Mouse (Mus musculus) brown adipose tissue, adult 24 weeks (tissue): ENCODE measurements around the gene Ptpn6. TPM values are rescaled to one million over a fixed set of nuclear protein-coding genes. Genes with fewer than 3 reads are reported as not detected.
"Not testable (repeated sequence)": the region's sequence is repeated elsewhere in the genome, so short reads cannot be mapped to it uniquely, and the experiment has no call there.

Source experiments
- H3K27ac ChIP-seq: fragments of 200-500 bp; replicated peaks from 2 replicates; pipeline ENCODE4 v1.5.1; 2012; ENCODE audit warnings: low read depth, mild to moderate bottlenecking, low read length
- H3K4me1 ChIP-seq: fragments of 200-500 bp; 2 replicates; pipeline ENCODE4 v1.6.1; 2012; ENCODE audit warnings: low read length, mixed read lengths; ENCODE audit not compliant: control insufficient read depth, insufficient read depth, insufficient read length
- H3K4me3 ChIP-seq: fragments of 200-500 bp; 2 replicates; pipeline ENCODE4 v1.5.1; 2012; ENCODE audit warnings: low read depth, mild to moderate bottlenecking, low read length, moderate library complexity; ENCODE audit not compliant: insufficient read depth
- polyA plus RNA-seq: library from polyadenylated mRNA; stranded (reverse); fragments of >200 nt; gene quantifications from 2 replicates; pipeline ENCODE4 v1.2.4, GENCODE M21; 2012; ENCODE audit not compliant: missing spikeins, insufficient read depth, insufficient read length

Gene Ptpn6
- polyA plus RNA-seq, 1 experiment, result 13.5 TPM

DNA sequence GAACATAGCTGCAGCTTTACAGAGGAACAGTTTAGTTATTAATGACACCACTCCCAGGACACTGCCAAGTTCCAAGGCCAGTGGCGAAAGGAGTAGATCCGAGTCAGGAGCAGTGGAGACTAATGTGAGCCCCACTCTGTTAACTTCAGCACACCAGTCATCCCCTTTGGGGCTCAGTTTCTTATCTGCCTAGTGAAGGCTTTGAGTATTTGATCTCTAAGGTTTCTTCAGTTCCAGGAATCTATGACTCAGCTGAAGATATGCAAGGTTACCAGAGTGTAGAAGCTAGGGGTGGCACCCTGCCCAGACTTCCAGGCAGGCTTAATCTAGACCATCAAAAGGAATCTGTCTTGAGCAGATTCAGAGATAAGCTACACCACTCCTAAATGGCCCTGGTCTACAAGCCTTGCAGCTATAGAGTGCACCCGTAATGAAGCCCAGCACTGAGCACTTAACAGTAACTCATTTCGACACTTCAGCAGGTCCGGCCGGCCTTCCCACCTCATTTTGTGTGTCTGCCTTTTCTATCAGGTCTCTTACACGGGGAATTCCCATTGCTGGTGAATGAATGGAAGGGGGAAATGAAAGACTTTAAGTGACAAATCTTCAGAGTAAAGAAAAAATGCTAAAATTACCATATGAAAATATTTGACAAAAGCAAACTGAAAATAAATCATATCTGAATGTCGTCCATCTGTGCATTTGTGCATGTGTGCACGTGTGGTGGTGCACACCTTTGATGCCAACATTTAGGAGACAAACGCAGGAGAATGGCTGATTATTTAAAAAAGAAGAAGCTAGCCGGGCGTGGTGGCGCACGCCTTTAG lies 54.7 kb downstream of the Ptpn6 start:
- no peak overlapping the region for H3K27ac ChIP-seq
- peaks cover 2% of the 10 kb centered on the region for H3K4me1 ChIP-seq
- no peak overlapping the region for H3K4me3 ChIP-seq

GRCm38 (mm10) chr6:124682291-124682690 lies 56.2 kb downstream of the Ptpn6 start:
- H3K4me3 ChIP-seq, H3K4me1 ChIP-seq, H3K27ac ChIP-seq: not testable (repeated sequence)

- Histone ChIP-seq H3K4me3 (no peak overlapping the region), H3K27ac (no peak overlapping the region), H3K4me1 (peaks cover 2% of the 10 kb centered on the region)
Observed at GRCm38 (mm10) chr6:124679486-124679885, 59.0 kb downstream of the Ptpn6 start.

DNA sequence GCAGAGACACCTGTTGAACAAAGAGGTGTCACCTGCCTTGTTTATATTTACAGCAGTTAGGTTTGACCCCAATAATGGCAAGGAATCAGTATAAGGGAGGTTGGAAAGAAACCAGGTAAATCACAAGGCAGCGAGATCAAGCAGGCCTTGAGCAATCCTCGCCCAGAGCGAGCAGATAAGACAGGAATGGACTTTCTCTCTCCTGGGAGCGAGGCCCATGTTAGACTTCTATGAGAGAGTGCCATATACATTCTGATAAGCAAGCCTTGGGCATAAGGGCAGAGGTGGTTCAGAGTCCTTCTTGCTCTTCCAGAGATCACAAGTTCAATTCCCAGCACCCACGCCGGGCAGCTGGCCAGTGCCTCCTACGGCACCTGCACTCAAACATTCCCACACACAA lies 59.7 kb downstream of the Ptpn6 start:
- Histone ChIP-seq H3K27ac (no peak overlapping the region), H3K4me1 (peaks cover under 1% of the 10 kb centered on the region)

GRCm38 (mm10) chr6:124676171-124676570 lies 62.3 kb downstream of the Ptpn6 start:
- Histone ChIP-seq H3K4me3 (no peak overlapping the region), H3K27ac (no peak overlapping the region), H3K4me1 (peaks cover 2% of the 10 kb centered on the region; the same call in 1 of the 2 replicates)

More for the DNA sequence above, 59.7 kb downstream of the Ptpn6 start:
- no peak overlapping the region for H3K4me3 ChIP-seq

GRCm38 (mm10) chr6:124674591-124674990 lies 63.9 kb downstream of the Ptpn6 start:
- peaks cover 2% of the 10 kb centered on the region; the same call in 1 of the 2 replicates for H3K4me1 ChIP-seq
- H3K4me3 ChIP-seq, result no peak overlapping the region
- H3K27ac ChIP-seq, result no peak overlapping the region

DNA sequence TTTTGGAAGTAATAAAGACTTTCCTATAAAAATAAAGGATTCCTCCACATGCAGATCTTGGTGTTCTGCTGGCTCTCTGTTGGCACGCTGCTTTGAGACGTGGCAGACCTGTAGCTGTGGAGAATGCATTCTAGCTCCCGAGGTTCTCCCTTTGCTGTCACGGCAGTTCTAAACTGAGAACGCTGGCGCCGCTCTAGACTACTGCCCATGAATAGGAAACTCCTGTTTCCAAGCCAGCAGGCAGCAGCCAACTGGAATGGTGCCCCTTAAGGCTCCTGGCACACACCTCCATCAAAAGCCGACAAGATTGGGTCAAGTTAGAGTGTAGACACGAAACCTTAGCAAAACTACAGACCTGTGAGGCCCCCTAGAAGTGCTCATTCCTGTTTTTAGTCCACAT lies 64.9 kb downstream of the Ptpn6 start:
- no peak overlapping the region for H3K27ac ChIP-seq
- no peak overlapping the region for H3K4me3 ChIP-seq
- peaks cover 2% of the 10 kb centered on the region; the same call in 1 of the 2 replicates for H3K4me1 ChIP-seq

GRCm38 (mm10) chr6:124672100-124672499 lies 66.4 kb downstream of the Ptpn6 start:
- Histone ChIP-seq H3K4me1 (peaks cover 2% of the 10 kb centered on the region; the same call in 1 of the 2 replicates), H3K27ac (0 out of 2 replicates have a peak overlapping the region, but pooled peaks have one; percentile 19), H3K4me3 (no peak overlapping the region)

Other genes starting within 250 kb of the Ptpn6 start
- gene C1rl, start 245.6 kb downstream of the Ptpn6 start, polyA plus RNA-seq, result 15.6 and 18.9 TPM in 2 replicates
- 16.7 and 21.5 TPM in 2 replicates for gene C1ra, start 226.3 kb downstream of the Ptpn6 start, polyA plus RNA-seq
- gene C1s1, start 196.4 kb downstream of the Ptpn6 start, polyA plus RNA-seq, result 45.8 and 53.2 TPM in 2 replicates
- not detected in 2 replicates for gene C1rb, start 168.4 kb downstream of the Ptpn6 start, polyA plus RNA-seq
- not detected in 2 replicates for gene C1s2, start 102.6 kb downstream of the Ptpn6 start, polyA plus RNA-seq
- 43.7 and 58.4 TPM in 2 replicates for gene Lpcat3, start 75.7 kb downstream of the Ptpn6 start, polyA plus RNA-seq
- gene Emg1, start 26.5 kb downstream of the Ptpn6 start, polyA plus RNA-seq, result 78.3 and 102 TPM in 2 replicates
- 284 and 381 TPM in 2 replicates for gene Phb2, start 26.4 kb downstream of the Ptpn6 start, polyA plus RNA-seq
- 301 and 355 TPM in 2 replicates for gene Grcc10, start 2.7 kb upstream of the Ptpn6 start, polyA plus RNA-seq
- not detected in 2 replicates for gene Gm45234, start 17.3 kb upstream of the Ptpn6 start, polyA plus RNA-seq
- gene Atn1, start 17.8 kb upstream of the Ptpn6 start, polyA plus RNA-seq, result 31.7 and 35.7 TPM in 2 replicates
- 0.63 TPM in 1 of 2 replicates, not detected in the other for gene Eno2, start 31.0 kb upstream of the Ptpn6 start, polyA plus RNA-seq
- gene Lrrc23, start 41.0 kb upstream of the Ptpn6 start, polyA plus RNA-seq, result not detected in 2 replicates
- 5.1 and 7.3 TPM in 2 replicates for gene Spsb2, start 69.9 kb upstream of the Ptpn6 start, polyA plus RNA-seq
- gene Tpi1, start 75.6 kb upstream of the Ptpn6 start, polyA plus RNA-seq, result 519 and 573 TPM in 2 replicates
- gene Usp5, start 90.8 kb upstream of the Ptpn6 start, polyA plus RNA-seq, result 35.8 and 39.4 TPM in 2 replicates
- gene Cdca3, start 90.8 kb upstream of the Ptpn6 start, polyA plus RNA-seq, result 2.4 TPM in 1 of 2 replicates, not detected in the other
- not detected in 2 replicates for gene Gnb3, start 101.6 kb upstream of the Ptpn6 start, polyA plus RNA-seq
- 2.7 and 3.8 TPM in 2 replicates for gene P3h3, start 119.0 kb upstream of the Ptpn6 start, polyA plus RNA-seq
- 0.88 TPM in 1 of 2 replicates, not detected in the other for gene Gpr162, start 125.3 kb upstream of the Ptpn6 start, polyA plus RNA-seq
- gene Cd4, start 149.5 kb upstream of the Ptpn6 start, polyA plus RNA-seq, result not detected in 2 replicates
- gene Lag3, start 173.0 kb upstream of the Ptpn6 start, polyA plus RNA-seq, result 12.2 and 15.1 TPM in 2 replicates
- 949 and 1,236 TPM in 2 replicates for gene Ptms, start 181.4 kb upstream of the Ptpn6 start, polyA plus RNA-seq
- gene Mlf2, start 192.7 kb upstream of the Ptpn6 start, polyA plus RNA-seq, result 238 and 301 TPM in 2 replicates
- gene Cops7a, start 226.8 kb upstream of the Ptpn6 start, polyA plus RNA-seq, result 74.8 and 85.4 TPM in 2 replicates